Mouse (Mus musculus) cerebellum, postnatal 36 days (tissue): ENCODE measurements at regions not wholly inside any gene's neighbourhood (a gene's known extent, or its start where the extent isn't known, plus 50 kb on each side); places are given as distances from the start of the nearest gene placed in this dataset.

Source experiments
- DNase-seq, 2 experiments: peaks; one replicate each; pipeline ENCODE4 v3.0.0; 2021 to 2022; ENCODE audit warnings: mixed read lengths in 2 of 2

DNA sequence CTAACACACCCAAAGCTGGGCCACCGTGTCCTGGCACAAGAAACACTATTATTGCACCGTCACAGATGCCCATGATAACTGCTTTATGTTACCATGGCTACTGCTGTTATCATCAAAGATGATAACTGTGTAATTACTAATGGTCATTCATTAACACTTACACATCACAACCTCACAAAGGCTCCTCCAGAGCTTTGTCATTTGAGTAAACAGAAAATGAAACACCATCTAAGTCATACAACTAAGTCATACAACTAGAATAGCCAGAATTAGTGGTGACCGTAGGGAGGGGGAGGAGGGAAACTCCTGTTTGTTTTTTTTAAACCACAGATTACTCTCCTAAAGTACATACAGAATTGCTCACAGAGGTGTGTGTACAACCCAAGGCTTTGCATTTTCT is 111.4 kb upstream of the Ofcc1 start:
- DNase-seq = no peak

DNA sequence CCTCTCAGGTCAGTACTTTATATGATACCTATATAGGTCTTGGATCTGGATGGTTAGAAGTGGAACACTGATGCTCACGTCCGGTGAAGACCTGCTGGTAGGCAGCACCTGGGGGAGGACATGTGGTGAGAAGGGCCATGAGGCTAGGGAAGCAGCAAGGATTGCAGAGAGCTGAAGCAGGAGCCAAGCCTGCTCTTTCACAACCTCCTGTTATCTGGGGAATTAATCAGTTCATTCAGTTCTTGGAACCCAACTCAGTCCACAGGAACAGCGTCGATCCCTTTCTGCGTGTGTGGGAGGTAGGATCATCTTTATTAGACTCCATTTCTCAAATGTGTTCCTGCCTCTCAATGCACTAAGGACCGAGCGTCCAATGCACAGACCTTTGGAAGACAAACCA is 107.9 kb upstream of the Ofcc1 start:
- no peak for DNase-seq

DNA sequence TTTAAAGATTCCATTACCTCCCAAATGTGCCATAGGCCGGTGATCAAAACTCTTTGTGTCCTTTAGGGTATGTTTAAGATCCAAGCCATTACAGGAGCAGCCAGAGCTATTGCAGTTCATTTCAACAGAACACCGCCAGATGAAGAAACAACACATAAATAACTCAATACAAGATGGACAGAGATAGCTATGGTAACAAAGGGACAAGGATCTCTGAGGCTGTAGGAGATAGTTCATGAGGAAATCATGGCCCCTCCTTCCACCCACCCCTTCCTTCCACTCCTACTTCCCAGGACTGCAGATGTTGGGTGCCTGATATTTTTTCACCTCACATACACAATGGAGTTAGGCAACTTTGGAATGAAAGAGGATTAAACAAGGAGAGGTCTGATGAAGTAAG is 92.1 kb upstream of the Ofcc1 start:
- no peak for DNase-seq

- DNase-seq = no peak
These were observed 68.6 kb upstream of the Ofcc1 start for GRCm38 (mm10) chr13:40429831-40430230.

GRCm38 (mm10) chr13:40423051-40423450 is 61.8 kb upstream of the Ofcc1 start:
- no peak for DNase-seq

- no peak for DNase-seq
These were observed 56.6 kb upstream of the Ofcc1 start for GRCm38 (mm10) chr13:40417856-40418255.

- no peak for DNase-seq
These were observed 51.8 kb upstream of the Ofcc1 start for GRCm38 (mm10) chr13:40413074-40413473.
